Mouse (Mus musculus) hindbrain, embryonic 11.5 days (tissue): ENCODE measurements around the gene Pex11g. TPM values are rescaled to one million over a fixed set of nuclear protein-coding genes. Genes with fewer than 3 reads are reported as not detected.

Experiments
- ATAC-seq: fragments of 200-750 bp; cut with Nextera tagmentation; 2 replicates; pipeline ENCODE4 v1.8.0; 2017; ENCODE audit warnings: mild to moderate bottlenecking, moderate TSS enrichment, moderate library complexity; ENCODE audit not compliant: low FRiP score
- DNase-seq: peaks from one replicate; pipeline ENCODE4 v3.0.0-alpha.2; 2015; ENCODE audit warnings: low spot score
- H3K27ac ChIP-seq: fragments of 300-500 bp; sonication (generic); 2 replicates; pipeline ENCODE4 v1.5.1; 2014; ENCODE audit warnings: mild to moderate bottlenecking, low read depth, low read length
- H3K27me3 ChIP-seq: fragments of 300-500 bp; sonication (generic); 2 replicates; pipeline ENCODE4 v1.6.1; 2014; ENCODE audit warnings: mild to moderate bottlenecking, low read length, moderate library complexity, mixed read lengths; ENCODE audit not compliant: control insufficient read depth, insufficient read depth
- H3K36me3 ChIP-seq: fragments of 300-500 bp; sonication (generic); 2 replicates; pipeline ENCODE4 v1.6.1; 2014; ENCODE audit warnings: mild to moderate bottlenecking, low read length, moderate library complexity, mixed read lengths; ENCODE audit not compliant: control insufficient read depth, insufficient read depth
- H3K4me1 ChIP-seq: fragments of 300-500 bp; sonication (generic); replicated peaks from 2 replicates; pipeline ENCODE4 v1.6.1; 2014; ENCODE audit warnings: low read length, mixed read lengths; ENCODE audit not compliant: control insufficient read depth, insufficient read depth
- H3K4me2 ChIP-seq: fragments of 300-500 bp; sonication (generic); replicated peaks from 2 replicates; pipeline ENCODE4 v1.6.1; 2014; ENCODE audit warnings: mild to moderate bottlenecking, low read depth, low read length
- H3K4me3 ChIP-seq: fragments of 300-500 bp; sonication (generic); 2 replicates; pipeline ENCODE4 v1.5.1; 2014; ENCODE audit warnings: low read depth, low read length
- H3K9ac ChIP-seq: fragments of 300-500 bp; sonication (generic); 2 replicates; pipeline ENCODE4 v1.6.1; 2014; ENCODE audit warnings: low read depth, low read length
- H3K9me3 ChIP-seq: fragments of 300-500 bp; sonication (generic); 2 replicates; pipeline ENCODE4 v1.6.1; 2016; ENCODE audit warnings: low read length; ENCODE audit not compliant: control insufficient read depth
- WGBS: fragments of 180-500 bp; shearing (Covaris S2); extraction: QIAGEN DNeasy Blood & Tissue Kit; methylation state at CpG from one replicate; pipeline ENCODE4 v1.1.7; 2014; 5-methylcytosine and 5-hydroxymethylcytosine counted together
- polyA plus RNA-seq: library from polyadenylated mRNA; unstranded; fragments of >200 nt; fragmentation: Nextera tagmentation; extraction: Ambion mirVana; gene quantifications from 2 replicates; pipeline ENCODE4 v1.2.1, GENCODE M21; 2014

Pex11g gene
- polyA plus RNA-seq, 1 experiment from 2014 or later = 2.4 TPM

- ATAC-seq (no peak), DNase-seq (no peak)
- Histone ChIP-seq H3K4me3 (no peak overlapping the region), H3K4me1 (no peaks in the 10 kb centered on the region), H3K9me3 (no peaks in the 10 kb centered on the region), H3K9ac (no peak overlapping the region), H3K4me2 (no peak overlapping the region), H3K36me3 (no peaks in the 10 kb centered on the region), H3K27me3 (no peaks in the 10 kb centered on the region), H3K27ac (no peak overlapping the region)
- 20% methylated on average over 5 of the region's 5 CpGs for WGBS
Measured at GRCm38 (mm10) chr8:3485192-3485591, 17.7 kb upstream of the Pex11g start.

- ATAC-seq (no peak), DNase-seq (no peak)
- H3K36me3 ChIP-seq = no peaks in the 10 kb centered on the region
- H3K27ac ChIP-seq = no peak overlapping the region
- H3K4me3 ChIP-seq = no peak overlapping the region
- H3K9me3 ChIP-seq = no peaks in the 10 kb centered on the region
- H3K4me2 ChIP-seq = no peak overlapping the region
- no peaks in the 10 kb centered on the region for H3K27me3 ChIP-seq
- no peak overlapping the region for H3K9ac ChIP-seq
- no peaks in the 10 kb centered on the region for H3K4me1 ChIP-seq
- WGBS = 91% methylated on average over 7 of the region's 7 CpGs
Measured at GRCm38 (mm10) chr8:3483546-3483945, 16.1 kb upstream of the Pex11g start.

GRCm38 (mm10) chr8:3482240-3482740, 14.8 kb upstream of the Pex11g start:
- ATAC-seq (no peak), DNase-seq (no peak)
- Histone ChIP-seq H3K9ac (no peak overlapping the region), H3K27ac (no peak overlapping the region), H3K9me3 (no peaks in the 10 kb centered on the region), H3K36me3 (no peaks in the 10 kb centered on the region), H3K27me3 (no peaks in the 10 kb centered on the region), H3K4me2 (no peak overlapping the region), H3K4me3 (no peak overlapping the region), H3K4me1 (no peaks in the 10 kb centered on the region)
- 85% methylated on average over 22 of the region's 22 CpGs for WGBS

- Histone ChIP-seq H3K4me1 (no peaks in the 10 kb centered on the region), H3K4me3 (no peak overlapping the region), H3K9me3 (no peaks in the 10 kb centered on the region), H3K27ac (no peak overlapping the region), H3K4me2 (no peak overlapping the region), H3K36me3 (no peaks in the 10 kb centered on the region), H3K9ac (no peak overlapping the region), H3K27me3 (no peaks in the 10 kb centered on the region)
- ATAC-seq (no peak), DNase-seq (no peak)
- WGBS = 67% methylated on average over 5 of the region's 5 CpGs
Measured at GRCm38 (mm10) chr8:3481605-3482004, 14.1 kb upstream of the Pex11g start.

GRCm38 (mm10) chr8:3480221-3480785, 12.8 kb upstream of the Pex11g start:
- DNase-seq (no peak), ATAC-seq (no peak)
- Histone ChIP-seq H3K27me3 (0 out of 2 replicates have a peak, but pooled peaks cover 2% of the 10 kb centered on the region), H3K27ac (no peak overlapping the region), H3K9me3 (no peaks in the 10 kb centered on the region), H3K4me1 (0 out of 2 replicates have a peak, but pooled peaks cover 2% of the 10 kb centered on the region), H3K4me3 (no peak overlapping the region), H3K4me2 (no peak overlapping the region), H3K36me3 (no peaks in the 10 kb centered on the region), H3K9ac (no peak overlapping the region)
- WGBS = 80% methylated on average over 4 of the region's 4 CpGs

GRCm38 (mm10) chr8:3475715-3476429, 8.4 kb upstream of the Pex11g start:
- Histone ChIP-seq H3K4me2 (peak overlapping the region; percentile 34), H3K9me3 (no peaks in the 10 kb centered on the region), H3K27ac (no peak overlapping the region), H3K4me3 (peak overlapping the region; percentile 23; the same call in 1 of the 2 replicates), H3K9ac (no peak overlapping the region), H3K36me3 (no peaks in the 10 kb centered on the region), H3K4me1 (0 out of 2 replicates have a peak, but pooled peaks cover 2% of the 10 kb centered on the region), H3K27me3 (0 out of 2 replicates have a peak, but pooled peaks cover 2% of the 10 kb centered on the region)
- ATAC-seq (peak; percentile 40; the same call in 1 of the 2 replicates), DNase-seq (peak; percentile 34)
- 33% methylated on average over 37 of the region's 37 CpGs for WGBS

- H3K27me3 ChIP-seq = 0 out of 2 replicates have a peak, but pooled peaks cover 1% of the 10 kb centered on the region
- no peak for DNase-seq
- ATAC-seq = no peak
- no peak within 1 kb of the TSS for H3K4me3 ChIP-seq
- H3K4me1 ChIP-seq = no peaks in the 10 kb centered on the region
- no peak within 1 kb of the TSS for H3K27ac ChIP-seq
- no peaks in the 10 kb centered on the region for H3K36me3 ChIP-seq
- H3K9ac ChIP-seq = no peak within 1 kb of the TSS
- H3K9me3 ChIP-seq = no peaks in the 10 kb centered on the region
- no peak within 1 kb of the TSS for H3K4me2 ChIP-seq
Measured at GRCm38 (mm10) chr8:3470562-3470961, 3.1 kb upstream of the Pex11g start, which contains the start of gene Tex45. Gene Tex45 (plus strand): TSS chr8:3470862.

GRCm38 (mm10) chr8:3468838-3469237, 1.4 kb upstream of the Pex11g start:
- ATAC-seq = no peak
- DNase-seq = no peak
- no peak overlapping the region for H3K4me2 ChIP-seq
- H3K27me3 ChIP-seq = no peaks in the 10 kb centered on the region
- H3K36me3 ChIP-seq = no peaks in the 10 kb centered on the region
- H3K9me3 ChIP-seq = no peaks in the 10 kb centered on the region
- no peak overlapping the region for H3K27ac ChIP-seq
- H3K4me3 ChIP-seq = no peak overlapping the region
- H3K4me1 ChIP-seq = no peaks in the 10 kb centered on the region
- no peak overlapping the region for H3K9ac ChIP-seq
- 96% methylated on average over 1 of the region's 1 CpGs for WGBS
